ENCODE assay signal across 22 mouse cellular contexts in the genomic region with DNA sequence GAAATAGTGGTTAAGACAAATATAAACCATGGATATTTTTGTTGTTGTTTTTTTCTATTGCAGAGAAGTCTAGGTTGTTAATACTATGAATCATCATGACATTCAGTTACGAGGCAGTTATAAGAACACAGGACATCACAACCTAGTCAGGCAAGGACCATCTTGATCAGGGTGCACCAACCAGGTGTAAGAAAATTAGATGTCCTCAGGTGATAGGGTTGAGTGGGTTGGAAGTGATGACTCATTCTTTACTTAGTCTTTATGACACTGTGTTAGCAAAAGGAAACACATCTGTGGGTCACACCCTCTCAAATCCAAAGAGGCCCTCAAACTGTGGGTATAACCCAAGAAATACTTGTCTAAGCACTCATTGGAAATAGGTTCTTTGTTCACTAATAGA.
"Had no signal": no experiment of that assay in that cellular context is flagged by ENCODE, and none has a peak within 500 bp of the region (broad histone marks: within the 10 kb centered on the region; RNA-seq: fewer than 3 reads in every experiment).

No protein-coding gene starts in this region.

- H3K4me2 ChIP-seq: limb, embryonic 12.5 days; limb, embryonic 15.5 days; liver, embryonic 11.5 days; liver, embryonic 15.5 days; lung, embryonic 15.5 days; midbrain, embryonic 13.5 days; neural tube, embryonic 13.5 days had no signal

- H3K27ac ChIP-seq: limb, embryonic 12.5 days; limb, embryonic 15.5 days; liver, embryonic 15.5 days; lung, embryonic 15.5 days; midbrain, embryonic 10.5 days; midbrain, embryonic 13.5 days; neural tube, embryonic 13.5 days; stomach, postnatal 0 days had no signal

- H3K27me3 ChIP-seq: limb, embryonic 12.5 days; limb, embryonic 15.5 days; liver, embryonic 15.5 days; lung, embryonic 15.5 days; megakaryocyte, embryonic 14.5 days; midbrain, embryonic 13.5 days; neural tube, embryonic 13.5 days had no signal

- ATAC-seq: midbrain, embryonic 13.5 days; midbrain, embryonic 16.5 days had no signal

- H3K9me3 ChIP-seq: limb, embryonic 12.5 days; limb, embryonic 15.5 days; liver, embryonic 15.5 days; lung, embryonic 15.5 days; megakaryocyte, embryonic 14.5 days; midbrain, embryonic 10.5 days; midbrain, embryonic 13.5 days; neural tube, embryonic 13.5 days had no signal

- H3K9ac ChIP-seq: limb, embryonic 12.5 days; limb, embryonic 15.5 days; liver, embryonic 15.5 days; lung, embryonic 15.5 days; midbrain, embryonic 13.5 days; neural tube, embryonic 13.5 days had no signal

- DNase-seq: kidney, adult 2 months; kidney, postnatal 14 days; kidney, postnatal 4 days; left cerebral cortex, postnatal 4 days; lung, adult 18-20 months; lung, postnatal 10 days; lung, postnatal 36 days; thymus, adult 18-20 months; thymus, postnatal 14 days; thymus, postnatal 4 days had no signal

- H3K4me3 ChIP-seq: limb, embryonic 12.5 days; limb, embryonic 15.5 days; liver, embryonic 15.5 days; lung, embryonic 15.5 days; megakaryocyte, embryonic 14.5 days; midbrain, embryonic 10.5 days; midbrain, embryonic 13.5 days; myocyte; neural tube, embryonic 13.5 days had no signal

- H3K4me1 ChIP-seq: limb, embryonic 12.5 days; limb, embryonic 15.5 days; liver, embryonic 15.5 days; lung, embryonic 15.5 days; midbrain, embryonic 10.5 days; midbrain, embryonic 13.5 days; neural tube, embryonic 13.5 days had no signal

- H3K36me3 ChIP-seq: limb, embryonic 12.5 days; limb, embryonic 15.5 days; liver, embryonic 15.5 days; lung, embryonic 15.5 days; midbrain, embryonic 10.5 days; midbrain, embryonic 13.5 days; neural tube, embryonic 13.5 days had no signal
